Mouse (Mus musculus) CD4-positive, CD25-positive, alpha-beta regulatory T cell, adult 2 months (primary cell): Measurements from ENCODE around the gene Cacna2d4.
"Not testable (repeated sequence)": the region's sequence is repeated elsewhere in the genome, so short reads cannot be mapped to it uniquely, and the experiment has no call there.

Experiments used
- DNase-seq: peaks from one replicate; pipeline ENCODE4 v3.0.0-alpha.2; 2012; ENCODE audit warnings: low read depth, low spot score

Gene Cacna2d4

GRCm38 (mm10) chr6:119236241-119236640, at the start of gene Cacna2d4:
Cacna2d4 (plus strand) TSS chr6:119236526.
- no peak for DNase-seq

GRCm38 (mm10) chr6:119186658-119187057, 49.7 kb upstream of the Cacna2d4 start:
- DNase-seq = peak; percentile 19

- DNase-seq = no peak
Measured at GRCm38 (mm10) chr6:119187631-119188030, 48.7 kb upstream of the Cacna2d4 start.

GRCm38 (mm10) chr6:119191478-119191877, 44.8 kb upstream of the Cacna2d4 start:
- DNase-seq = no peak

GRCm38 (mm10) chr6:119193571-119194154, 42.7 kb upstream of the Cacna2d4 start:
- DNase-seq = no peak

GRCm38 (mm10) chr6:119194161-119194560, 42.2 kb upstream of the Cacna2d4 start:
- DNase-seq = no peak

GRCm38 (mm10) chr6:119194601-119195000, 41.7 kb upstream of the Cacna2d4 start:
- no peak for DNase-seq

GRCm38 (mm10) chr6:119196382-119197305, 39.7 kb upstream of the Cacna2d4 start, which contains the start of gene Cacna1c:
Cacna1c (minus strand) TSS chr6:119196418.
- no peak for DNase-seq

- peak; percentile 33 for DNase-seq
Measured at GRCm38 (mm10) chr6:119198534-119199273, 37.6 kb upstream of the Cacna2d4 start.

- no peak for DNase-seq
Measured at GRCm38 (mm10) chr6:119199274-119199879, 36.9 kb upstream of the Cacna2d4 start.

- DNase-seq = no peak
Measured at GRCm38 (mm10) chr6:119200362-119200761, 36.0 kb upstream of the Cacna2d4 start.

- no peak for DNase-seq
Measured at GRCm38 (mm10) chr6:119201575-119201974, 34.8 kb upstream of the Cacna2d4 start.

GRCm38 (mm10) chr6:119204286-119204685, 32.0 kb upstream of the Cacna2d4 start:
- DNase-seq = no peak

GRCm38 (mm10) chr6:119204915-119205314, 31.4 kb upstream of the Cacna2d4 start:
- DNase-seq = no peak

- DNase-seq = not testable (repeated sequence)
Measured at GRCm38 (mm10) chr6:119206006-119206405, 30.3 kb upstream of the Cacna2d4 start.

- no peak for DNase-seq
Measured at GRCm38 (mm10) chr6:119213375-119213774, 23.0 kb upstream of the Cacna2d4 start.

- DNase-seq = no peak
Measured at GRCm38 (mm10) chr6:119214190-119214589, 22.1 kb upstream of the Cacna2d4 start.

GRCm38 (mm10) chr6:119215040-119215613, 21.2 kb upstream of the Cacna2d4 start:
- no peak for DNase-seq

GRCm38 (mm10) chr6:119217661-119218060, 18.7 kb upstream of the Cacna2d4 start:
- DNase-seq = no peak

- no peak for DNase-seq
Measured at GRCm38 (mm10) chr6:119218591-119218990, 17.7 kb upstream of the Cacna2d4 start.

- no peak for DNase-seq
Measured at GRCm38 (mm10) chr6:119219237-119219870, 17.0 kb upstream of the Cacna2d4 start.
